Mouse (Mus musculus) MEL (cell line): ENCODE data around the gene Whrn. TPM values are rescaled to one million over a fixed set of nuclear protein-coding genes. Genes with fewer than 3 reads are reported as not detected.
A peak's percentile ranks its signal among the peaks of the same experiment; 100 is the strongest.

Experiments
- DNase-seq: peaks from one replicate; pipeline ENCODE4 v3.0.0; 2011; ENCODE audit warnings: low read depth, low spot score
- H3K27ac ChIP-seq: 2 replicates; pipeline ENCODE4 v1.5.1; 2012; ENCODE audit warnings: low read depth, mild to moderate bottlenecking, control low read depth, low read length, moderate library complexity; ENCODE audit not compliant: control insufficient read depth
- H3K27me3 ChIP-seq, 2 experiments: fragments of 150-350 bp in 1 of 2; sonication (generic) in 1 of 2; 2 replicates each; pipeline ENCODE4 v1.6.1; 2012; ENCODE audit warnings: low read length in 2 of 2, mild to moderate bottlenecking in 2 of 2, improper control_type of control experiment in 1 of 2, moderate library complexity in 1 of 2; ENCODE audit not compliant: insufficient read depth in 2 of 2, control insufficient read depth in 1 of 2
- H3K36me3 ChIP-seq, 2 experiments: 2 replicates each; pipeline ENCODE4 v1.6.1; 2012 to 2014; ENCODE audit warnings: low read length in 2 of 2, improper control_type of control experiment in 1 of 2, inconsistent platforms in 1 of 2, mild to moderate bottlenecking in 1 of 2; ENCODE audit not compliant: insufficient read depth in 2 of 2, control insufficient read depth in 1 of 2
- H3K4me1 ChIP-seq, 2 experiments: fragments of 150-350 bp in 1 of 2; sonication (generic) in 1 of 2; 2 replicates each; pipeline ENCODE4 v1.6.1; 2012; ENCODE audit warnings: low read length in 2 of 2, improper control_type of control experiment in 1 of 2, mild to moderate bottlenecking in 1 of 2; ENCODE audit not compliant: insufficient read depth in 2 of 2, control insufficient read depth in 1 of 2
- H3K4me3 ChIP-seq, 2 experiments: fragments of 150-350 bp in 1 of 2; sonication (generic) in 1 of 2; 2 replicates each; pipeline ENCODE4 v1.5.1; 2012; ENCODE audit warnings: low read depth in 2 of 2, low read length in 2 of 2, mild to moderate bottlenecking in 2 of 2, moderate library complexity in 2 of 2, control low read depth in 1 of 2, improper control_type of control experiment in 1 of 2; ENCODE audit not compliant: control insufficient read depth in 1 of 2, insufficient read depth in 1 of 2
- H3K79me2 ChIP-seq: 2 replicates; pipeline ENCODE4 v1.6.1; 2012; ENCODE audit warnings: mild to moderate bottlenecking, low read length, moderate library complexity; ENCODE audit not compliant: control insufficient read depth, poor library complexity, insufficient read depth
- H3K9ac ChIP-seq: 2 replicates; pipeline ENCODE4 v1.6.1; 2012; ENCODE audit warnings: low read depth, mild to moderate bottlenecking, control low read depth, low read length, moderate library complexity; ENCODE audit not compliant: control insufficient read depth, poor library complexity, severe bottlenecking
- H3K9me3 ChIP-seq: fragments of 150-350 bp; sonication (generic); replicated peaks from 2 replicates; pipeline ENCODE4 v1.6.1; 2012; ENCODE audit warnings: mild to moderate bottlenecking, low read length, improper control_type of control experiment, moderate library complexity; ENCODE audit not compliant: insufficient read depth
- CHD1 ChIP-seq: IDR thresholded peaks from 2 replicates; pipeline ENCODE4 v1.6.1; 2012; ENCODE audit warnings: low read depth, mild to moderate bottlenecking, inconsistent platforms, low read length, improper control_type of control experiment
- CHD2 ChIP-seq: IDR thresholded peaks from 2 replicates; pipeline ENCODE4 v1.6.1; 2011; ENCODE audit warnings: low read length, improper control_type of control experiment
- EP300 ChIP-seq, 2 experiments: IDR thresholded peaks; 2 replicates each; pipeline ENCODE4 v1.6.1; 2011; ENCODE audit warnings: improper control_type of control experiment in 2 of 2, low read length in 2 of 2, low read depth in 1 of 2, mild to moderate bottlenecking in 1 of 2
- ETS1 ChIP-seq: IDR thresholded peaks from 2 replicates; pipeline ENCODE4 v1.6.1; 2012; ENCODE audit warnings: low read depth, mild to moderate bottlenecking, inconsistent platforms, low read length, improper control_type of control experiment, moderate library complexity
- GATA1 ChIP-seq: IDR thresholded peaks from 2 replicates; pipeline ENCODE4 v1.6.1; 2011; ENCODE audit warnings: low read depth, low read length, improper control_type of control experiment
- HCFC1 ChIP-seq: IDR thresholded peaks from 2 replicates; pipeline ENCODE4 v1.6.1; 2012; ENCODE audit warnings: low read depth, mild to moderate bottlenecking, inconsistent platforms, low read length, improper control_type of control experiment, moderate library complexity
- MAX ChIP-seq: IDR thresholded peaks from 2 replicates; pipeline ENCODE4 v1.6.1; 2011; ENCODE audit warnings: low read length, improper control_type of control experiment
- MXI1 ChIP-seq: IDR thresholded peaks from 2 replicates; pipeline ENCODE4 v1.6.1; 2011; ENCODE audit warnings: mild to moderate bottlenecking, low read depth, low read length, improper control_type of control experiment
- MYB ChIP-seq: IDR thresholded peaks from 2 replicates; pipeline ENCODE4 v1.6.1; 2011; ENCODE audit warnings: mild to moderate bottlenecking, low read depth, low read length, improper control_type of control experiment
- MYC ChIP-seq: IDR thresholded peaks from 2 replicates; pipeline ENCODE4 v1.6.1; 2011; ENCODE audit warnings: low read depth, mild to moderate bottlenecking, low read length, improper control_type of control experiment, moderate library complexity
- NELFE ChIP-seq: IDR thresholded peaks from 2 replicates; pipeline ENCODE4 v1.6.1; 2011; ENCODE audit warnings: low read depth, low read length, improper control_type of control experiment
- POLR2A ChIP-seq, 2 experiments: IDR thresholded peaks; 2 replicates each; pipeline ENCODE4 v1.6.1; 2011 to 2012; ENCODE audit warnings: low read length in 2 of 2, mild to moderate bottlenecking in 2 of 2, control low read depth in 1 of 2, improper control_type of control experiment in 1 of 2, low read depth in 1 of 2, moderate library complexity in 1 of 2; ENCODE audit not compliant: control insufficient read depth in 1 of 2, insufficient read depth in 1 of 2, poor library complexity in 1 of 2
- POLR2AphosphoS2 ChIP-seq: IDR thresholded peaks from 2 replicates; pipeline ENCODE4 v1.6.1; 2011; ENCODE audit warnings: low read length, improper control_type of control experiment
- SIN3A ChIP-seq: IDR thresholded peaks from 2 replicates; pipeline ENCODE4 v1.6.1; 2012; ENCODE audit warnings: low read length, improper control_type of control experiment, inconsistent platforms
- SMC3 ChIP-seq: IDR thresholded peaks from 2 replicates; pipeline ENCODE4 v1.6.1; 2011; ENCODE audit warnings: low read depth, low read length, improper control_type of control experiment
- TAL1 ChIP-seq: IDR thresholded peaks from 2 replicates; pipeline ENCODE4 v1.6.1; 2012; ENCODE audit warnings: mild to moderate bottlenecking, inconsistent platforms, low read length, moderate library complexity, mixed read lengths
- TCF12 ChIP-seq: IDR thresholded peaks from 2 replicates; pipeline ENCODE4 v1.6.1; 2014; ENCODE audit warnings: low read depth, mild to moderate bottlenecking, inconsistent platforms, low read length, improper control_type of control experiment, moderate library complexity
- USF1 ChIP-seq: IDR thresholded peaks from 2 replicates; pipeline ENCODE4 v1.6.1; 2014; ENCODE audit warnings: low read depth, mild to moderate bottlenecking, inconsistent platforms, low read length, improper control_type of control experiment, moderate library complexity
- polyA plus RNA-seq, 2 experiments: library from polyadenylated mRNA; stranded (reverse) in 1 of 2; unstranded in 1 of 2; fragments of >175 nt in 1 of 2; fragments of >200 nt in 1 of 2; gene quantifications; 2 replicates each; pipeline versions ENCODE4 v1.2.1 to v1.2.4; 2012; ENCODE audit warnings: low replicate concordance in 2 of 2, low read depth in 1 of 2; ENCODE audit not compliant: insufficient read length in 2 of 2, insufficient read depth in 1 of 2, missing spikeins in 1 of 2
- total RNA-seq: library from RNA; depleted of rRNA; stranded (reverse); fragments of 300-350 nt; gene quantifications from 2 replicates; pipeline ENCODE4 v1.2.3, GENCODE M21; 2012

Gene Whrn
- total and polyA plus RNA-seq, 3 experiments, result not detected

- Histone ChIP-seq H3K36me3 (peaks cover 0 to 44% of the 10 kb centered on the region in 2 experiments; a peak in 2 of 4 replicates), H3K27me3 (no peaks in the 10 kb centered on the region), H3K9ac (peak overlapping the region; percentile 48), H3K4me3 (no peak overlapping the region), H3K27ac (peak overlapping the region; percentile 65), H3K79me2 (peaks cover 6% of the 10 kb centered on the region; the same call in 1 of the 2 replicates), H3K9me3 (no peaks in the 10 kb centered on the region), H3K4me1 (peaks cover 14 to 68% of the 10 kb centered on the region in 2 experiments)
- TF ChIP-seq HCFC1 (no peak), MYB (no peak), MAX (no peak), POLR2A (IDR thresholded peaks at IDR 0.05; ENCODE audit: control insufficient read depth in 1 of 2, insufficient read depth in 1 of 2, low read depth in 1 of 2, low read length in 2 of 2, poor library complexity in 1 of 2) (no peak), NELFE (no peak), TAL1 (no peak), CHD1 (no peak)
- DNase-seq, result peak; percentile 24
Observed at GRCm38 (mm10) chr4:63405683-63406082, 90.1 kb downstream of the Whrn start.

GRCm38 (mm10) chr4:63405051-63405450 lies 90.7 kb downstream of the Whrn start:
- Histone ChIP-seq H3K27ac (peak overlapping the region; percentile 65), H3K9me3 (no peaks in the 10 kb centered on the region), H3K4me3 (no peak overlapping the region), H3K36me3 (peaks cover 0 to 50% of the 10 kb centered on the region in 2 experiments; a peak in 2 of 4 replicates), H3K9ac (peak overlapping the region; percentile 48), H3K27me3 (no peaks in the 10 kb centered on the region), H3K79me2 (peaks cover 6% of the 10 kb centered on the region; the same call in 1 of the 2 replicates), H3K4me1 (peaks cover 14 to 75% of the 10 kb centered on the region in 2 experiments)
- DNase-seq, result peak; percentile 85
- TF ChIP-seq USF1 (peak; percentile 36; the same call in 1 of the 2 replicates), CHD2 (no peak), SIN3A (peak; percentile 62), SMC3 (no peak), ETS1 (peak; percentile 81), MYC (0 out of 2 replicates have a peak, but pooled peaks have one; percentile 43), NELFE (no peak), POLR2AphosphoS2 (no peak), TAL1 (peak; percentile 62), MAX (peak; percentile 54), EP300 (IDR thresholded peaks at IDR 0.05; ENCODE audit: low read depth in 1 of 2, low read length in 2 of 2) (peak; percentile 53 to 80; a peak in 3 of 4 replicates), TCF12 (peak; percentile 73), GATA1 (peak; percentile 43), MXI1 (peak; percentile 58)
